Mouse (Mus musculus): ENCODE measurements around the gene Otub1. TPM values are rescaled to one million over a fixed set of nuclear protein-coding genes. Genes with fewer than 3 reads are reported as not detected.

Gene Otub1
- polyA plus RNA-seq, 1 experiment: 112 TPM

- Histone ChIP-seq H3ac (ENCODE audit: control insufficient read depth, insufficient read length) (no peak overlapping the region), H3K79me2 (ENCODE audit: control insufficient read depth, insufficient read depth) (no peaks in the 10 kb centered on the region), H3K36me3 (ENCODE audit: control insufficient read depth, insufficient read depth) (peaks cover 26% of the 10 kb centered on the region), H3K4me3 (no peak overlapping the region), H3K4me2 (ENCODE audit: low read depth) (no peak overlapping the region), H3K27me3 (ENCODE audit: control insufficient read depth, insufficient read depth, insufficient read length) (no peaks in the 10 kb centered on the region)
- no peak for TF ChIP-seq TCF12 (IDR thresholded peaks at IDR 0.05; ENCODE audit: insufficient read depth, poor library complexity, severe bottlenecking)
- no peak for TF ChIP-seq E2F4 (IDR thresholded peaks at IDR 0.05; ENCODE audit: insufficient read depth)
- no peak for TF ChIP-seq TCF3 (IDR thresholded peaks at IDR 0.05; ENCODE audit: insufficient read length, low read depth)
- no peak for TF ChIP-seq MYOG (IDR thresholded peaks at IDR 0.05; ENCODE audit: control insufficient read depth in 1 of 3, insufficient read depth in 1 of 3, insufficient read length in 2 of 3, low read depth in 2 of 3)
- TF ChIP-seq REST (IDR thresholded peaks at IDR 0.05; ENCODE audit: insufficient read depth, insufficient read length): no peak
- no peak for TF ChIP-seq USF1 (IDR thresholded peaks at IDR 0.05; ENCODE audit: low read depth)
- TF ChIP-seq POLR2AphosphoS2 (IDR thresholded peaks at IDR 0.05; ENCODE audit: insufficient read length, low read depth): no peak
- TF ChIP-seq MYOD1 (IDR thresholded peaks at IDR 0.05; ENCODE audit: control insufficient read depth in 1 of 3, insufficient read length in 2 of 3, low read depth in 2 of 3): no peak
- TF ChIP-seq POLR2A (IDR thresholded peaks at IDR 0.05; ENCODE audit: insufficient read length, low read depth): no peak
- TF ChIP-seq CEBPB (IDR thresholded peaks at IDR 0.05; ENCODE audit: insufficient read depth, poor library complexity, severe bottlenecking): no peak
- TF ChIP-seq SRF (IDR thresholded peaks at IDR 0.05; ENCODE audit: control insufficient read depth, insufficient read length, low read depth): no peak
- TF ChIP-seq MAX (IDR thresholded peaks at IDR 0.05; ENCODE audit: low read depth): no peak
Measured at GRCm38 (mm10) chr19:7226511-7226914, 20.4 kb upstream of the Otub1 start.

- H3K27me3 ChIP-seq (ENCODE audit: control insufficient read depth, insufficient read depth, insufficient read length): no peaks in the 10 kb centered on the region
- H3K4me3 ChIP-seq: no peak overlapping the region
- no peaks in the 10 kb centered on the region for H3K79me2 ChIP-seq (ENCODE audit: control insufficient read depth, insufficient read depth)
- peaks cover 25% of the 10 kb centered on the region for H3K36me3 ChIP-seq (ENCODE audit: control insufficient read depth, insufficient read depth)
- H3ac ChIP-seq (ENCODE audit: control insufficient read depth, insufficient read length): no peak overlapping the region
- no peak overlapping the region for H3K4me2 ChIP-seq (ENCODE audit: low read depth)
- no peak for TF ChIP-seq POLR2AphosphoS2 (IDR thresholded peaks at IDR 0.05; ENCODE audit: insufficient read length, low read depth)
- no peak for TF ChIP-seq SRF (IDR thresholded peaks at IDR 0.05; ENCODE audit: control insufficient read depth, insufficient read length, low read depth)
- no peak for TF ChIP-seq USF1 (IDR thresholded peaks at IDR 0.05; ENCODE audit: low read depth)
- no peak for TF ChIP-seq E2F4 (IDR thresholded peaks at IDR 0.05; ENCODE audit: insufficient read depth)
- TF ChIP-seq TCF3 (IDR thresholded peaks at IDR 0.05; ENCODE audit: insufficient read length, low read depth): no peak
- TF ChIP-seq MYOG (IDR thresholded peaks at IDR 0.05; ENCODE audit: control insufficient read depth in 1 of 3, insufficient read depth in 1 of 3, insufficient read length in 2 of 3, low read depth in 2 of 3): no peak
- no peak for TF ChIP-seq MAX (IDR thresholded peaks at IDR 0.05; ENCODE audit: low read depth)
- TF ChIP-seq REST (IDR thresholded peaks at IDR 0.05; ENCODE audit: insufficient read depth, insufficient read length): no peak
- no peak for TF ChIP-seq TCF12 (IDR thresholded peaks at IDR 0.05; ENCODE audit: insufficient read depth, poor library complexity, severe bottlenecking)
- no peak for TF ChIP-seq POLR2A (IDR thresholded peaks at IDR 0.05; ENCODE audit: insufficient read length, low read depth)
Measured at GRCm38 (mm10) chr19:7225096-7225690, 19.1 kb upstream of the Otub1 start.

DNA sequence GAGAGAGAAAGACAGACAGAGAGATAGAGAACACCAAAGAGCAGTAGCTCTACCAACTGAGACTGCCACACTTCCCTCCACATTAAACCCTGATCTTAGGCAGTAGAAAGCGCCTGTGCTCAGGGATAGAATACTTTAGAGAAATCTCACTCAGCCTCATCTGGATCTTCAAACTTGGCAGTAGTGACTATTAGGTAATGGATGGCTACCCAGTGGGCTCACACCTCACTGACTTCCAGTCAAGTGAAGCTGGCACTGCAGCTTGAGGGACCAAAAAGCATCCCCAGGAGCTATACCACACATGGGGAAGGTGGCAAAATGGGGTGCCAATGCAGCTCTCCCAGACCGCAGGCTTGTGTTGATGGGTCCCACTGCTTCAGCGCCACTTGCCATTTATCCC lies 18.1 kb upstream of the Otub1 start:
- Histone ChIP-seq H3K27me3 (ENCODE audit: control insufficient read depth, insufficient read depth, insufficient read length) (no peaks in the 10 kb centered on the region), H3K79me2 (ENCODE audit: control insufficient read depth, insufficient read depth) (no peaks in the 10 kb centered on the region), H3K4me2 (ENCODE audit: low read depth) (no peak overlapping the region), H3K4me3 (no peak overlapping the region), H3K36me3 (ENCODE audit: control insufficient read depth, insufficient read depth) (peaks cover 19% of the 10 kb centered on the region), H3ac (ENCODE audit: control insufficient read depth, insufficient read length) (no peak overlapping the region)
- TF ChIP-seq MYOD1 (IDR thresholded peaks at IDR 0.05; ENCODE audit: control insufficient read depth in 1 of 3, insufficient read length in 2 of 3, low read depth in 2 of 3) (no peak), POLR2A (IDR thresholded peaks at IDR 0.05; ENCODE audit: insufficient read length, low read depth) (no peak), CEBPB (IDR thresholded peaks at IDR 0.05; ENCODE audit: insufficient read depth, poor library complexity, severe bottlenecking) (no peak), MAX (IDR thresholded peaks at IDR 0.05; ENCODE audit: low read depth) (no peak), POLR2AphosphoS2 (IDR thresholded peaks at IDR 0.05; ENCODE audit: insufficient read length, low read depth) (no peak), USF1 (IDR thresholded peaks at IDR 0.05; ENCODE audit: low read depth) (no peak), E2F4 (IDR thresholded peaks at IDR 0.05; ENCODE audit: insufficient read depth) (no peak), SRF (IDR thresholded peaks at IDR 0.05; ENCODE audit: control insufficient read depth, insufficient read length, low read depth) (no peak), MYOG (IDR thresholded peaks at IDR 0.05; ENCODE audit: control insufficient read depth in 1 of 3, insufficient read depth in 1 of 3, insufficient read length in 2 of 3, low read depth in 2 of 3) (no peak), TCF12 (IDR thresholded peaks at IDR 0.05; ENCODE audit: insufficient read depth, poor library complexity, severe bottlenecking) (no peak), REST (IDR thresholded peaks at IDR 0.05; ENCODE audit: insufficient read depth, insufficient read length) (no peak), TCF3 (IDR thresholded peaks at IDR 0.05; ENCODE audit: insufficient read length, low read depth) (no peak)

DNA sequence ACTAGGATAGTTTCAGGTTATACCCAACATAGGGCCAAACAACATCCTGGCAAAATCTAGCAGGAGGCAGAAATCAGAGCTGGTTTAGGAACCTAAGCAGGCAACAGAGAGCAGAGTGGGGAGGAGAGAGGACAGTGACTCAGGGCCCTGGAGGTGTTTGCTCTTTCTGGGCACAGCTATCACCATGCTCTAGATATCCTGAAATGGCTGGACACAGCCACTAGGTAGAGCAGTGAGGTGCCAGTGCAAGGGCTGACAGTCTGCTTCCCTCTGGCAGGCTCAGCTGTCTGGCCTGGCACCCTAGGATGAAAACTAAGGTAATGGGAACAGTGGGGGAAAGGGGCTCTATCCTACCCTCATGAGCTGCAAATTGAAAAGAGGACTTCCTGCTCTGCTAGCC lies 17.4 kb upstream of the Otub1 start:
- TF ChIP-seq TCF12 (IDR thresholded peaks at IDR 0.05; ENCODE audit: insufficient read depth, poor library complexity, severe bottlenecking) (no peak), SRF (IDR thresholded peaks at IDR 0.05; ENCODE audit: control insufficient read depth, insufficient read length, low read depth) (no peak), POLR2A (IDR thresholded peaks at IDR 0.05; ENCODE audit: insufficient read length, low read depth) (no peak), POLR2AphosphoS2 (IDR thresholded peaks at IDR 0.05; ENCODE audit: insufficient read length, low read depth) (no peak), MAX (IDR thresholded peaks at IDR 0.05; ENCODE audit: low read depth) (no peak), E2F4 (IDR thresholded peaks at IDR 0.05; ENCODE audit: insufficient read depth) (no peak), TCF3 (IDR thresholded peaks at IDR 0.05; ENCODE audit: insufficient read length, low read depth) (no peak), MYOG (IDR thresholded peaks at IDR 0.05; ENCODE audit: control insufficient read depth in 1 of 3, insufficient read depth in 1 of 3, insufficient read length in 2 of 3, low read depth in 2 of 3) (no peak), CEBPB (IDR thresholded peaks at IDR 0.05; ENCODE audit: insufficient read depth, poor library complexity, severe bottlenecking) (no peak), USF1 (IDR thresholded peaks at IDR 0.05; ENCODE audit: low read depth) (no peak), REST (IDR thresholded peaks at IDR 0.05; ENCODE audit: insufficient read depth, insufficient read length) (no peak), MYOD1 (IDR thresholded peaks at IDR 0.05; ENCODE audit: control insufficient read depth in 1 of 3, insufficient read length in 2 of 3, low read depth in 2 of 3) (no peak)
- Histone ChIP-seq H3K79me2 (ENCODE audit: control insufficient read depth, insufficient read depth) (no peaks in the 10 kb centered on the region), H3ac (ENCODE audit: control insufficient read depth, insufficient read length) (no peak overlapping the region), H3K4me2 (ENCODE audit: low read depth) (no peak overlapping the region), H3K4me3 (no peak overlapping the region), H3K36me3 (ENCODE audit: control insufficient read depth, insufficient read depth) (peaks cover 16% of the 10 kb centered on the region), H3K27me3 (ENCODE audit: control insufficient read depth, insufficient read depth, insufficient read length) (no peaks in the 10 kb centered on the region)

Data from myocyte (in vitro differentiated cells).